Mouse (Mus musculus) ES-Bruce4 (cell line): ENCODE results near the gene Slc35b4. TPM values are rescaled to one million over a fixed set of nuclear protein-coding genes. Genes with fewer than 3 reads are reported as not detected.
A peak's percentile ranks its signal among the peaks of the same experiment; 100 is the strongest.

Source experiments
- H3K27ac ChIP-seq: 2 replicates; pipeline ENCODE4 v1.5.1; 2012; ENCODE audit warnings: low read length, inconsistent platforms; ENCODE audit not compliant: insufficient read depth
- H3K27me3 ChIP-seq: 2 replicates; pipeline ENCODE4 v1.6.1; 2012; ENCODE audit warnings: mild to moderate bottlenecking, low read length, inconsistent platforms; ENCODE audit not compliant: control insufficient read depth, poor library complexity, insufficient read depth, severe bottlenecking
- H3K36me3 ChIP-seq: 2 replicates; pipeline ENCODE4 v1.6.1; 2012; ENCODE audit warnings: inconsistent platforms, mild to moderate bottlenecking, low read length, moderate library complexity; ENCODE audit not compliant: control insufficient read depth, poor library complexity, insufficient read depth, severe bottlenecking
- H3K4me1 ChIP-seq: one replicate; pipeline ENCODE4 v1.8.1; 2011; ENCODE audit warnings: low read length; ENCODE audit not compliant: control insufficient read depth, insufficient read depth
- H3K4me3 ChIP-seq: 2 replicates; pipeline ENCODE4 v1.5.1; 2011; ENCODE audit warnings: low read depth, mild to moderate bottlenecking, low read length
- H3K9ac ChIP-seq: 2 replicates; pipeline ENCODE4 v1.6.1; 2012; ENCODE audit warnings: low read depth, mild to moderate bottlenecking, inconsistent platforms; ENCODE audit not compliant: poor library complexity, severe bottlenecking
- H3K9me3 ChIP-seq: replicated peaks from 2 replicates; pipeline ENCODE4 v1.6.1; 2012; ENCODE audit warnings: mild to moderate bottlenecking, low read length, inconsistent platforms; ENCODE audit not compliant: control insufficient read depth, poor library complexity, insufficient read depth, severe bottlenecking
- CTCF ChIP-seq: IDR thresholded peaks from one replicate; pipeline ENCODE4 v1.8.1; 2011; ENCODE audit warnings: low read depth, low read length
- EP300 ChIP-seq: IDR thresholded peaks from 2 replicates; pipeline ENCODE4 v1.6.1; 2011; ENCODE audit warnings: low read depth, low read length; ENCODE audit not compliant: insufficient read depth
- POLR2A ChIP-seq: IDR thresholded peaks from one replicate; pipeline ENCODE4 v1.8.1; 2011; ENCODE audit warnings: low read length; ENCODE audit not compliant: insufficient read depth
- polyA plus RNA-seq: library from polyadenylated mRNA; stranded (reverse); fragments of >200 nt; gene quantifications from 2 replicates; pipeline ENCODE4 v1.2.4, GENCODE M21; 2011; ENCODE audit warnings: low read depth; ENCODE audit not compliant: missing spikeins, insufficient read depth, insufficient read length

Slc35b4 gene
- polyA plus RNA-seq, 1 experiment: 18.7 TPM

DNA sequence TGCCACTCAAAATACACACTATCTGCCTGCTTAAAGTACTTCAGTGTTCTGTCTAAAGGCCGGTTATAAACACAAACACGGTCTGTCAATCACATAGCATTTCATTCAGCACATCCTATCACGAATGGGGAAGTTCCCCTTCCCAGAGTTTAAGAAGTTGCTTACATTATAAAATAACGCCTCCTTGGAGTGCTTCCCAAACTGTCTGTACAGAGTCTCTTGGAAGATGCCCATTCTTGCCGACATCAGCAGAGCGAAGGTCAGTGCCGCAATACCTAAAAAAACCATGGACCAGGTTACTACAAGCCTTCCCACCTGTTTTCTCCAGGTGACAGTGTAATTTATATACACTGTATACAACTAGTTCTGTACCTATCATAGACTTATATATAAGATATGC lies 15.4 kb downstream of the Slc35b4 start:
- Histone ChIP-seq H3K4me1 (no peaks in the 10 kb centered on the region), H3K9me3 (no peaks in the 10 kb centered on the region), H3K4me3 (no peak overlapping the region), H3K36me3 (peaks cover 18% of the 10 kb centered on the region), H3K27me3 (no peaks in the 10 kb centered on the region), H3K27ac (no peak overlapping the region), H3K9ac (no peak overlapping the region)
- no peak for TF ChIP-seq POLR2A
- no peak for TF ChIP-seq EP300
- no peak for TF ChIP-seq CTCF

- Histone ChIP-seq H3K27me3 (no peaks in the 10 kb centered on the region), H3K4me3 (no peak overlapping the region), H3K27ac (no peak overlapping the region), H3K9me3 (no peaks in the 10 kb centered on the region), H3K9ac (no peak overlapping the region), H3K36me3 (peaks cover 15% of the 10 kb centered on the region), H3K4me1 (no peaks in the 10 kb centered on the region)
- no peak for TF ChIP-seq CTCF
Measured at GRCm38 (mm10) chr6:34160816-34161310, 16.0 kb downstream of the Slc35b4 start.

DNA sequence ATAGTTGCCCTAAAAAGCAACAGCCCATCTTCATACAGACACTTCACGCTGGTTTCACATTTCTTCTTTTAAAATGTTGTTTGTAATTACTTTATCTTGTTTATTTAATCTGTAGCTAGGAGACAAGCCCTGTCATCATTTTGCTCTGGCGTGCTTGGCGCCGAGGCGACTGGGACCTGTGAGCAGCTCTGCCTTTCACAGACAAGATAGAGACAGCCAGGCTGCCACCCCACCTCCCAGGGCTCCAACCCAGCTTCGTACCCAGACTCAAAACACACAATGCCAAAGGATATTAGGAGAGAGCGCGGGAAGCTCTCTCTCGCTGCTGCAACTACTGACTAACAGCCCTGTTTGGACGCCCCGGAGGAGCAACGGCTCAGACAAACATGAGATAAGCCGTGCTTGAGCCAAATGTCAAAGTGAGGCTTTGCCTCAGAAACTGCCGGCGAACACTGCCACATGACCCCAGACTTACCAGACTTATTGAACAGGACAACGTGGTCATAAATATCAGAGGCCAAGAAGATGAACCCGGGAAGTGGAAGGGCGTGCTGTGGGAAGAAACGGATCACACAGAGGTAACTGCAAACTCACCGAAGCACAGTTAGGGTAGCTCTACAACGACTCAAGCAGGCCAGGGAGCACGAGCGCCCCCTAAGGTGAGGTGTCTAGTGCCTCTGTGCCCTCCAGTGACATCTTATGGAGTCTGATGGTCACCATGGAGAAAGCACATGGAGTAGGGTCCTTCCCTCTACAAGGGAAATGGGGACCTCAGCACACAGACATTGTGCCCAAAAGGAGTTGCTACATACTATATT lies 16.7 kb downstream of the Slc35b4 start:
- H3K4me1 ChIP-seq: no peaks in the 10 kb centered on the region
- no peaks in the 10 kb centered on the region for H3K9me3 ChIP-seq
- H3K27ac ChIP-seq: no peak overlapping the region
- H3K9ac ChIP-seq: no peak overlapping the region
- TF ChIP-seq CTCF (peak; percentile 32), POLR2A (no peak)
- no peaks in the 10 kb centered on the region for H3K27me3 ChIP-seq
- H3K36me3 ChIP-seq: peaks cover 13% of the 10 kb centered on the region
- no peak overlapping the region for H3K4me3 ChIP-seq

DNA sequence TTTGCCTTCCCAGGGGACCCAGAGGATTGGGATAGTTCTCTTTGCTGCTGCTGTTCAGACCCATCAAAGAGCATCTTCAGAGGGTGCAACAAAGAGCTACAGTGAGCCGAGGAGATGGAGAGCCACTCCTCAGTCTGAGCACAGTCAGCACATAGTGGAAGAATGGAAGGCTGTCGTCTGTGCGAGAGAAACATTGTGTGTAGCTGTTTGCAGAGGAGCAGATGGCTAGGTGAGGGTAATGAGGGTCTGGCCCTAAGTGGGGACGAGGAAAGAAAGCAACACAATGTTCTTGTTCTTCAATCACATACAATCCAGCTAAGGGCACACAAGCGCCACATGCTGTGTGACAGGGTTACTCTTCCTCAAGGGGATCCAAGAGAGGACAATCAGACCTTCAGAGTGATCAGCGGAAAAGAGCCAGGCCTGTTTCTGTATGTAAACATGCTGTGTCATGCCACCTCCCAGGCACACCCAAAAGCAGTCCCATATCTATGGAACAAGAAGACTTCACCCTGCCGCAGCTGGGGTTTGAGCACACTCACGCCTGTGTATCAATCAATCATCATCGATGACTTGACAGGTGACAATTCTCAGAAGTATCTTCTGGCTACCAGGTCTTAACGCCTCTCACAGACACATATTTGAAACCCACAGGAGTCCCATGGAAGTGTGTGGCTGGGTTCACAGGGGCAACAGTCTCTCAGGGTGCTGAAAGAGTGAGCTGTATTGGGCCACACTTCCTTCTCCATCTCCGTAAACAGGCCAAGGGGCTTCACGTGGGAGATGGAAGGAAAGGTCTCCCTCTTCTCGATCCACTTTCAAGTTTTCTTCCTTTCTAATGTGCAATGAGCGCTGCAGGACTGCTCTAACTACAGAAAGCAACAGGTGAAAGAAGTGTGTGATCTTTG lies 19.8 kb downstream of the Slc35b4 start:
- Histone ChIP-seq H3K4me3 (no peak overlapping the region), H3K27me3 (no peaks in the 10 kb centered on the region), H3K9ac (no peak overlapping the region), H3K4me1 (no peaks in the 10 kb centered on the region), H3K36me3 (peaks cover 11% of the 10 kb centered on the region), H3K9me3 (no peaks in the 10 kb centered on the region), H3K27ac (no peak overlapping the region)
- TF ChIP-seq EP300: no peak
- TF ChIP-seq POLR2A: no peak
- TF ChIP-seq CTCF: no peak

GRCm38 (mm10) chr6:34156057-34156456 lies 20.9 kb downstream of the Slc35b4 start:
- no peak overlapping the region for H3K9ac ChIP-seq
- no peak overlapping the region for H3K4me3 ChIP-seq
- H3K36me3 ChIP-seq: peaks cover 7% of the 10 kb centered on the region; the same call in 1 of the 2 replicates
- TF ChIP-seq CTCF (no peak), EP300 (no peak), POLR2A (no peak)
- no peak overlapping the region for H3K27ac ChIP-seq
- no peaks in the 10 kb centered on the region for H3K27me3 ChIP-seq
- H3K4me1 ChIP-seq: no peaks in the 10 kb centered on the region
- H3K9me3 ChIP-seq: no peaks in the 10 kb centered on the region
